Mouse (Mus musculus): Measurements from ENCODE around the gene Meis2.

Meis2 gene

DNA sequence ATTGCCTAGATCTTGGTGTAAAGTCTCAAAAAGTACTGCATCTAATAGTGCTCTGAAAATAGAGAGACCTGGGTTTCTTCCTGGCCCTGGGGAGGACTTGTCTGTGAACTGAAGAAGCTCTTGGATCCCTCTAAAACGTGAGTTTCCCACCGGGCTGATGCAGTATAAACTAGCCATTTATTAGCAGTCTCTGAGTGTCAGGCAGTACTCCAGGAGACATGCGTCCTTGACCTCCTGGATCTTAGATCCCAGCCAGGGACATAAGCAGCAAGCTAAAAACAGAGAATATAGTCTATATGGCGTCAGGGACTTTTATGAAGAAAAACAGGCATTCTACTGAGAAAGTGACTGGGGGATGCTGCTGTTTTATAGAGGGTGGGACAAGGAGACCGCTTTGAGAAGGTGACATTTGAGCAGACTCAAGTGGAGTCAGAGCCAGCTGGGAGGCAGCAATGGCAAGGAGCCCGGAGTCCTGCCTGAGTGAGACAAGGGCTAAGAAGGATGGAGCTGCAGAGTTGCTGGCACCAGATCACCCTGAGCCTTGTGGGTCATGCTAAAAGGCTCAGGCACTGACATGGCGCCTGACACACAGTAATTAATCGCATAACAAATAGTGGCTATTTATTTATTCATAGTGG, 126.6 kb downstream of the Meis2 start:
- DNase-seq, result no peak

DNA sequence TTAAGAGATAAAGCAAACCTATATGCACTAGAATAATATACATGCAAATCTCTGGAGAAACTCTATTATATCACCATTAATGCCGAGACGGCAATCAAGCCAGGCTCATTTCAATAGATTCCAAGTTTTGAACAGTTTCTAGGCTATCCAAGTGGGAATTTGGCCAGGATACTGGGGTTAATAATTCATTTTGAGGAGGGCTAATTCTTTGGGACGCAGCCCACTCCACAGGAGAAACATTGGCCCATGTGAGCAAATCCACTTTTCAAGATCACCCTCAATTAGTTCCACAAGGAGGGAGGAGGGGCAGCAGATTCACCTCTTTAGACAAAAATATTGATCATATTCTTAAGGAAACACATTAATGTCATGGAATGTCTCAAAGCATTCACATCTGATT, 127.3 kb downstream of the Meis2 start:
- DNase-seq, result no peak

DNA sequence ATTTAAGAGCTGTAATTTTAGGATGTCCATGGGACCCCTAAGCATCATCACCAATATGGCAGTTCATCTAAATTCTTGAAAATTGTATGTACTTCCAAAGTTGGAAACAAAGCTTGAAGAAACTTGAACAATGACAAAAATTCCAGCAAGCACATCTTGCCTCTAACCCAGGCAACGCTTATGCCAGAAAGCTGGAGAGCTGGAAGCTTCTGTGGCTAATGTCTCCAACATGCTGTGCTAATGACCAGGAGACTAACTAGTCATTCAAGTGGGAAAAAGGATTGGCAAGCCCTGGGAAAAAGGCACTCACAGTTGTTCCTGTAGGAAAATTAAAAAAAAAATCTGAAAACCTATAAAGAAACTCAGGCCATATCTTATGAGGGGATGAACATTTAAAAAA, 127.7 kb downstream of the Meis2 start:
- no peak for DNase-seq

DNA sequence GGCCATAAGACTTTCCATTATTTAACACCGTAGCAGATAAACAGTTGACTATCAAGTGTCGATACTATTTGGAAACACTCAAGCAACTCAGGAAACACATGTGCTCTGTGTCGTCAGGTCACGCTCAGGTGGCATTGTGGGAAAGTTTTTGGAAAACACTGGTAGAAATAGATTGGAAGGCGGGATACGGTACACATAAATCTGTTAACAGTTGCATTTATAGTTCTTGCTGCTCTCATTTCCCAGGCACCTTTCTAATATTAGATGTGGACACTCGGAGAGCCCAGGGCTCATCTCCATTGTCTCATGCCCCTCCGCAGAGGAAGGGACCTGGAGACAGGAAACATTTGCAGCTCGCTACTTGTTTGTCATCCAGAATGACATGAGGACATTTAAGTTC, 128.9 kb downstream of the Meis2 start:
- DNase-seq, result no peak

DNA sequence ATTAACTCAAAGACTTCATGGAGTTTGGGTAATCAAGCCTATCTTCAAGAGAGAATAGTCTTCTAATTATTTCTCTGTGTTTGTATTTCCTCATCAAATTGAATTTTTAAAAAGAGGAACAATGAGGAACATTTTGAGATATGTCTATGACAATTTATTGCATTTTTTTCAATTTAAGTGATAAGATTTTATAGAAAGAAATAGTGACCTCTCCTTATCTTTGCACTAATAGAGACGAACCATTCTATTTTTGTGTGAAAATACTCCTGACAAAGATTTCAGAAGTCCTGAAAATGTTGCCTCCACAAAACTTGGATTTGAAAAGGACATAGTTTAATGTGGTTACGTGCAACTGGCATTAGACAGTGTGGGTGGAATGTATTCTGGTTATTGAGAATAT, 131.3 kb downstream of the Meis2 start:
- DNase-seq, result no peak

DNA sequence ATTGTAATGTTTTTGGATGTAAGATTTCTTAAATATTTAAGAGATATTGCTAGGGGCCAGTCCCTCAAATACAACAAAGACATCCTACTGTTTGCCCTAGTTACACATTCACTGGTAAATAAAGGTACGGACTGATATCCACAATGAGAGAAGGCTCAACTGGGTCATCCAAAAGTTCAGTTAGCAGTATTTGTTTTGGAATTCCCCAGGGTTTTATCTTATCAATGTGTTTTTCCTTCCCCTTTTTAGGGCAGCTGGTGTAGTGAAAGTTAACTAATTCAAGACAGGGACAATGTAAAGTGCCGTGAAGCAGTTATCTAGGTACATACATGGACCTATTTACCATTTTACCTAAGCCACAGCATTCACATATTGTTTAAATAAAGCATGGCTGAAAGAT, 132.4 kb downstream of the Meis2 start:
- no peak for DNase-seq

DNA sequence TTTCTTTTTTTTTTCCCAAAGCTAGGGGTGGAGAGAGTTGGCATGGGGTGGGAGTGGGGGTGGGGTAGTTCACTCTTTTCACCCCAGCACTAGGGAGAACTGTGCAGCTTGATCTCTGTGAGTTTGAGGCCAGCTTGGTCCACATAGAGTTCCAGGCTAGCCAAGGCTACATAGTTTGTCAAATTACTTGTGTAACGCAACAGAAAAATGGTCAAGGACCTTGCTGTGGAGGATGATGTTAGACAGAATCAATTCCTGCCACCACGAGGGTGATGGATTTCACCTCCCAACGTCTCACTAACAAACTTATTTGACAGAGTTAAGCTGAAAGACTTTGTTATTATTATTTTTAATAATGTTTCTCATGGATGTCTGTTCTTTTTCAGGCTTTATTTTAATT, 139.9 kb downstream of the Meis2 start:
- no peak for DNase-seq

DNA sequence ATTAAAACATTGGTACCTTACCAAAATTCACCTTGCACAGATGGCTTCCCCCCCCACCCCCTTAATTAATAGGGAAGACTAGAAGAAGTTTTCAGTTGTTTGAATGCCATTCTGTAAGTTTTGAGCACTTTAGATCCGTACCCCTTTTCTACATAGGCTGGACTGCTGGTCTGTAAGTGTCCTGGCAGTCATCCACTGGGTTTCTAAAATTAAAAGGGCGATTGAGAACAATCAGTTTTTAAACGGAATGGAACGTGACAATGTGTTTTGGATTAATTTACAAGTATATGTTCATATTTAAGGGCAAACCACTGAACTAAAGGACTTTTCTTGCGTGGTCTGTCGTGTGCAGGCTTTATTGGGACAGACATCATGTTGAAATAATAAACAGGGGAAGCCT, 141.2 kb downstream of the Meis2 start:
- no peak for DNase-seq

DNA sequence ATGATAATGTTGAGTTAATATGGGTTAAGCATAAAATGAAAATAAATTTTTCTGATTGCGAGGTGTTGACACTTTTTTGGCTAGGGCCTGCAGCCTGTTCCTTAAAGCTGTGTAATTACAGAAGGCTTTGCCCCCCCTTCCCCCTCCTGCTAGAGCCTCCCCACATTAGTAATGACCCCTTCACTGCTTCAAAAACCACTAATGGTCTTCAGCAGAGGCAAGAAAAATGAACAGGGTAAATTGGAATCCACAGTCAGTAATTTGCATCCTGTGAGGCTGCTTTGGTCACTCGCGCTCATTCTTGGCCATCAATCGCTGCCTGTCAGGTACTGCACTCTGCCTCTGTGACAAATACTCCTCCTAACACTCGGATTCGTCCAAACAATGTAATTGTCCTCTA, 142.4 kb downstream of the Meis2 start:
- DNase-seq, result peak; percentile 47

DNA sequence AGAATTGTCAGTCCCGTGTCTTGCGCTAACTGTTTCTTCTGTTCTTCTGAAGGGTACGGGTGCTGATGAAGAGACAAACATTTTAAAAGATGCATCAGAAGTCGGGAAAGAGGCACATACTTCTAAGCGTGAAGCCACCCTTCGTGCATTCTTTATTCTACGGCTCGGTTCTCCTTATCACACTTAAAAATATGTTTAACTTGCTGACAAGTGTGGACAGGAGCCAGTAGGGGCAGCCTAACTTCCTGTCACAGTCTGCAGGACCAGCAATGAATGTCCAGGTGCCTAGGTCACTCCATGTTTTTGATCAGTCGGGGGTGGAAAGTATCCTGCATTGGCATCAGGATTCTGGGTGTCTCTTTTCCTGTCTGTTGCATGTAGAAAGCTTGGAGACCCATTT, 144.0 kb downstream of the Meis2 start:
- no peak for DNase-seq

DNA sequence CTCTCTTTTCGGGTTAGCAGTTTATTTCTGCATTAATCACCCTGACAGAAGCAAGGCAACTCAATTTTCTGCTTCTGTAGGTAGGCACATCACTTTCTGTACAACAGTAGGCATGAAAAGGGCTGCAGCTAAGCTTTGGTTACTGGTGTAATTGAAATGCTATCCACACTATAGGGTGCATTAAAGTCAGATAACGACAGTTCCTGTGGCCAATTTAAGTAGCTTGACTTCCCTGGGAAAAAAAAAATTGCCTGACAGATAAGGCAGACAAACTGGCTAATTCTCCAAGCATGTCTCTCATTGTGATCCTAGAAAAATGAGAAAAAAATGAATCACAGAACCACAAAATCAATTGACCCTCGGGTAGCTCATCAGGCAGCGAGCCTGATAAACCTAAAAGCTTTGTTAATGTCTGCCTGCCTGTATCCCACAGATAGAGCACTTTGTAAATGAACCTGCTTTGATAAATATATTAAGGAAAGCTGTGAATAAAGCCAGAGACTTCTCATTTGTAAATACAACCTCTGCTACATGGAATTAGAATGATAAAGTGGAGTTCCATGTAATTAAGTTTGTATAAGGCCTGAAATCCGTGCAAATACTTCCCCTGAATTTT, 145.2 kb downstream of the Meis2 start:
- DNase-seq, result no peak

DNA sequence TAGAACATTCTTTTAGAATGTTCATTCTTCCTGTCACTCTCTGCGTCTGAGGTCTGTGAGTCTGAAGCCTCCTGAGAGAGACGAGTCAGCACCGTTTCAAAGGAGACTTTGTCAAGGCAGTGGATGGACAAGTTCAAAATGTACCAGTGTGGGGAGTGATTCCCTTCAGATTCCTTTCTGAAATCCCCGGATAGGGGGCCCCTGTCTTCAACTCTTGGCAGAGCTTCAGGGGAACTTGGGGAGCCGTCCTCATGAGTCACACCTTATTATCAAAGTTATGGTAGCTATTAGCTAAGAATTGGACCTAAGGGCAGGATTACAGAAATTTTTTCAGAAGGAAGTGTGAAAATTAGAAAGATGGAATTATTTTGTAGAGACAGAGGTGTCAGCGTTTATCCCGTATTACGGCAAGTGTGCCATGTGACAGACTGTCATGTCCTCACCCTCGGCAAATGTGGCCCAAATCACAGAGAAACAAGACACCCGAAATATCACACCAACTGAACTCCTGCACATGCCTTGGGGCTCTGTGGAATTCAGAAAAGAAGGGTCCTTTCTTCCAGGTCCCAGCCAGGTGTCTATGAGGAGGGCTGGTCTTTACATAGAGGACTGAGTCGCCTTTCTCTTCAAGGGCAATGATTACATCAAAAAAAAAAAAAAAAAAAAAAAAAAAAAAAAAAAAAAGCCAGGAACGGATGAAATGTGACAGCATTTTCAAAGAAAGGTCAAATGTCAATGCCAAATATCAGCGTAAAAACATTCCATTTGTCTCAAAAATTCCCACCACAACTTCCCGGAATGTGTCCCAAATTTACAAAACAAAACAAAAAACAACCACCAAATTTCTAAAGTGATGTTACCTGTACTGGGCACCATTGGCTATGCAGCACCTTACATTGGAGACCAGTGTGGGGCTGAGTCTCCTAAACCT, 146.2 kb downstream of the Meis2 start:
- no peak for DNase-seq

DNA sequence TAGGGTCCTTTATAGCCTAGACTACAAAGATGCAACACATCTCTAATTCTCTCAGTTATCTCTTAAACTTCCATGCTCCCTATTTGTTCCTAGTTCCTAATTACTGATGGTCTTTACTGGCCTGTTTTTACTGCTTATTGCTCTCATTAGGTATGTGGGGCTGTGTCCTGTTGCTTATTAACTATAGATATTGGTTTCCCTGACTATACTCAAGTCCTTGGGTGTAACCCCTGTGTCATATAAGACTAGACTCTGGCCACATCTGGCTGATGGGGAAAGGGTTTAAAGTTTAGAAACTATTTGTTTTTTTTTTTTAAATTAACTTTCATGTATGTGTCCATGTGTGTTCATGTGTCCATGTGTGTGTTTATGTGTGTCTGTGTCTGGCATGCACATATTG, 147.1 kb downstream of the Meis2 start:
- no peak for DNase-seq

DNA sequence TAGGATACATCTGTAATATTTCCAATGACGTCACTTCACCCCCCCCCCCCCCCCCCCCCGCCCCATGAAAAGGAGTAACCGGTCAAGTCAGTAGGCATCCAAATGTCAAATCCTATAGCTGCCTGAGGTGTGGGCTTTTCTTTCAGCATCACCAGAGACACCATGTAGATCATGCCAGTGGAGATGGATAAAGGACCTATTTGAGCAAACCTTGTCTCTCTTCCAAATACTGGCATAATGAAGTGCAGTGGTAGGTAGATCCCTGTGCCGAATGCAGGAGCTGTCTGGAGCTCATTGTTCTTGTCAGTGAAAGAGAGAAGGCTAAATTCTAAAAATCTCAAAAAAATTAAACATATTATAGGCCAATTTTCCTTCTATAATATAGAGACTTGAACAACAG, 151.1 kb downstream of the Meis2 start:
- DNase-seq, result no peak

DNA sequence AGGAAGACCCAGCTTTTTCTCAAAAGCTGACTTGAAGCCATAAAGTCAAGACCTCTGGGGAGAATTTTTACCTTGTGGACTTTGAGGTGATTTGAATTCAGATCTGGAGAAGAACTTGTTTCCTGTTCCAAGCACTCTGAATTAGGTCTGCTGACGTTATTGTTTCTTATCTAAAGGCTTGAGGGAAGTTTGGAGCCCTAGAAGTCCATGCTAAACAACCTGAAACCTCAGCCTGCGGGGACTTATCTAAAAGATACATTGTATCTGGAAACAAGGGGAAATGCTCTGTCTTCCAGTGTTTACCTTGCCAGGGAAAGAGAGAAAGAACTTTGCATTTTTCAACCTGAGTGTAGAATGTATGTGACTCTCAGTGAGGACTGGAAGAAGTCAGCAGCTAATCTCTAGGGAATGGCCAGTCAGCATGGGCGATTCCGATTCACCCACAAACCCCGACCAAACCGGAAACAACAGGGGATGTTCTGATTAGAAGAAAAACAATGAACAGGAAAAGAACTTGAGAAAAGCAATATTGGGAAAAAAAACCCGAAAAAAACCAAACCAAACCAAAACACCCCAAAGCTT, 152.6 kb downstream of the Meis2 start:
- no peak for DNase-seq

DNA sequence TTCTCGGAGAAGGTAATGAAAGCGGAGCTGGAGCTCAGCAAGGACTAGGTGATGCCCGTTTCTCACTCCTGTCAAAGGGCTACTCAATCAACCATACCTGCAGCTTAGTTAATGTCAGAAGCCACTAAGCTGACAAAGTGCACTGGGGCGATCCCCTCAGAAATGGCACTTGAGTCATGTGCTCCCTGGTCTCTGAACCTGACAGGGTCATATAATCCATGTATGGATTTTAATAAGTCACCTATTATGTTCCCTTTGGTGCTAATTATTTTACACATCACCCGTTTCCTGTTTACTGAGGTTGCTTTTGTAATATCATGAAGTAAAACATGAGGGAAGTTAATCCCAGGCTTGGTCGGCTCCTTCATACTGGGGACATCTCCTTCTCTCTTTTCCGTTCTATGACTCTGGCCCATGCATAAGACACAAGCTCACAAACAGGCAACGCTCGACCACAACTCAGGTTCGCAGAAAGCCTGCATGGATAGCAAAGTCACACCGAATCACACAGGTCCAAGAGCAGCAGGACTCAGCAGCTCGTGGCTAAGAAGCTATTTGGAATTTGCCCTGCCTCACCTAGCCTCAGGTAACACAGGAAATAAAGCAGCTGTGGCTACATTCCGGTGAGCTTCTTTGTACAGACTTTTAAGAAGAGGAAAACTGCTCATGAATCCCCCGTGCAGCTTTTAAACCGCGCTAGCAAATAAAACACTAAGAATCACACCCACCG, 153.6 kb downstream of the Meis2 start:
- DNase-seq, result no peak

DNA sequence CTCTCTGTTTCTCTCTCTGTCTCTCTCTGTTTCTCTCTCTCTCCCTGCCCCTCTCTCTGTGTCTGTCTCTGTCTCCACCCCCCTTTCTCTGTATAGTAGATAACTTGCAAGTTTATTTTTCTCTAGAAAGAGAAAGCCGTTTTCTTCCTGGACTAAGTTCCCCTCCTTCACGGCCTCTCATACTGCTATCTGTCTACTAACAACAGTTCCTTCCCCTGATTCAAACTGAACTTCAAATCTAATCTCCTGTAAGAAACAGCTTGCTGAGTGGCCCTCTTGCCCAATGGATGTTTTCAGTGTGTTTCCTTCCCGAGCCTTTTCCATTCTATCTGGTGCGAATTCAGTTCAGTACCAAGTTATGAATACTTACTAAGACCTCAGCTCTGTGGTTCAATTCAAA, 155.4 kb downstream of the Meis2 start:
- DNase-seq, result no peak

DNA sequence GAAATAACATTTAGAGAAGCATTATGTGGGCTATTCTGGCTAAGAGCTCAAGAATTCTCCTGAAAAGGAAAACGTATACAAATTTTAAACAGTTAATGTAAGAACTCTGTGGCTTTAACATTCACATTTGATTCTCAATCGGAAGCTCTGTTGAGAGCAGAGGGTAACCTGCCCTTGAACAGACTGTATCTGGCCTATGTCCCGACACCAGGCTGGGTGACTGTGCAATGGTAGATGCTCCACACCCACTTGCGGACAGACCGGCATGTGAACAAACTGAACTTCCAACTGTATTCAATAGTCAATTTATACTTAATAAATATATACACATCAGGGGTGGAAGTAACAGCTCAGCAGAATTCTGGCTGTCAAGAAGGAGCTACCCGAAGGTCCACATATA, 164.6 kb downstream of the Meis2 start:
- no peak for DNase-seq

DNA sequence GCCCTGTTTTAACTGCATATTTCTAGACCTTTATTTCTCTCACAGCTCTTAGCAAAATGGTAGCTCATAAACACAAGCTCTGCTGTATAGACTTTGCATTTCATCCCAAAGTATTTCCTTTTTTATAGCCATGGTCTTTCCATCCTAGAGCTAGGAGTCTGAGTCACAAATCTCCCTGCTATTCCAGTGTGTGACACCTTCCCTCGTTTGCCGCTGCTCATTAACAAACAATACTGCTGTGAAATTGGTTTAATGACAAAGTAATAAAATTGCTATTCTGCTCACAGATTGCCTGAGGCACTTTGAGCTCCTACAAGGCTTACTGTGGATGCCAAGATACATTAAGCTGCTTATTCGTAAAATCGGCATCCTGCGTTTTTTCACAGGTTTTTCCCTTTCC, 168.1 kb downstream of the Meis2 start:
- DNase-seq, result peak; percentile 43

DNA sequence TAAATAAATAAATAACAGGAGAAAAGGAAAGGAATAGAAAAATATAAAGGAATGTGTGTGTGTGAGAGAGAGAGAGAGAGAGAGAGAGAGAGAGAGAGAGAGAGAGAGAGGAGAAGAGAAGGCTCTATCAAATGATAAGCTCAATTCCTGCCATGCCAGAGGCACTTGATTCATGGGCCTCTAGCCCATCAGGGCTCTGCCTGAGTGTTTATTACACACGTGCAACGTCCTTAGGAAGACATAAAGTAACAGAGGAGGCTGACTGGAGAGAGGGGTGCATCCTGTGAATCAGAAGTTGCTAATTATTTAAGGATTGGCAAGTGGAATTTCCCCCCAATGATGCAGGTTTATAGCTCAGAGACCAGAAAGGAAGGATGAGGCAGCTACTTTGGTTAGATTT, 168.6 kb downstream of the Meis2 start:
- DNase-seq, result no peak

DNA sequence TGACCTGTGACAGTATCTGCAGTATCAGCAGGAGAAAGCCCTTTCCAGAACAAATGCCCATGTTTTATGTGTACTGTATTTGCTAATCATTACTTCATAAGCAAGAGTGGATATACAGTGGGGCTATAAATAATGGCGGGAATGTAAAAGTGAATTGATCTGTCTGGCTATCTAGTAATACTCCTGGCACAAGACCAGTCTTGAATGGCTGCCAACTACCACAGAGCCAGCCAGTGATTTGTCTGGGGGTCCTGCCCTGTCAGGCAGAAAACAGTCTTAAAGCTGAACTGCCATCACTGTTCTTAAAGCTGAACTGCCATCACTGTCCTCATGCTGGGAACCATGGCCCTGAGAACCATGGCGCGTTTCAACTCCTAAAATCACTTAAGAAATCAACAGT, 169.9 kb downstream of the Meis2 start:
- peak; percentile 75 for DNase-seq

DNA sequence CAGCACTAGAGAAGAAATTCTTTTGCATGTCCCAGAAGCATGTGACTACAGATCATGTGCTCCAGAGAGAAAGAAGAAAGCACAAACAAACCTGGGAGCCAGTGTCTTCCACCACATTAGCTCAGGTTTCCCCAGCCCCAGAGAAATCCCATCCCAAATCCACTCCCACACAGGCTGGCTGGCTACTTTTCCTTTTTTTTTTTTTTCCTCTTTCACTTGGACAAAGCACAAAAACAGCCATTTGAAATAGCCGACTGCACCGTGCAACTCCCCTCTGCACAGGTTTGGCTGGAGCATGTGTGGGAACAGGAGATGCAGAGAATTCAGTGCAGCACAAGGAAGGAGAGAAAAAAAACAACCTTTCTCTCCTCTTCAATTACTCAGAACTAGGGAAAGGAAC, 170.4 kb downstream of the Meis2 start:
- no peak for DNase-seq

DNA sequence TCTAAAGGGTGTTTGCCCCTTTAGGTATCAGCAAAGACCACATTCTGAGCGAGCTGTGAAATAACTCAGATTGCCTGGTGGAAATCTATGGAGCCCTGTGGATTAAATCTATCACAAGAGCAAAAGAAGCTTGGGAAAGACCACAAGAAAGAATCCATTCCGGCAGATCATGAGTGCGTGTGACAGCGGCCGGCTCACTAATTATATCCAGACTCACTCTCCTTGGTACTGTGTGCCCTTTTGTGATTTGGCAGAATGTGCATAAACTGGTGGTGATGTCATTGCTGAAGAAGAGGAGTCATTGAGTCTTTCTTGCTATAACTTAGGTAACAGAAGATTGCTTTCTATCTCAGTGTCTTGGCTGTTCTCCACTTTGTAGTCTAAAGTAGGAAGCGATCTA, 172.5 kb downstream of the Meis2 start:
- DNase-seq, result no peak
